Mouse (Mus musculus) neural tube, embryonic 12.5 days (tissue): ENCODE measurements around the gene Btbd8. TPM values are rescaled to one million over a fixed set of nuclear protein-coding genes. Genes with fewer than 3 reads are reported as not detected.

Source experiments
- ATAC-seq: fragments of 200-750 bp; cut with Nextera tagmentation; 2 replicates; pipeline ENCODE4 v1.8.0; 2017; ENCODE audit warnings: low read depth, mild to moderate bottlenecking, moderate TSS enrichment, moderate library complexity; ENCODE audit not compliant: low FRiP score
- H3K27ac ChIP-seq: fragments of 300-500 bp; sonication (generic); 2 replicates; pipeline ENCODE4 v1.5.1; 2016
- H3K27me3 ChIP-seq: fragments of 300-500 bp; sonication (generic); replicated peaks from 2 replicates; pipeline ENCODE4 v1.6.1; 2016; ENCODE audit warnings: mild to moderate bottlenecking
- H3K36me3 ChIP-seq: fragments of 300-500 bp; sonication (generic); 2 replicates; pipeline ENCODE4 v1.6.1; 2016; ENCODE audit warnings: mild to moderate bottlenecking
- H3K4me1 ChIP-seq: fragments of 300-500 bp; sonication (generic); 2 replicates; pipeline ENCODE4 v1.6.1; 2016
- H3K4me2 ChIP-seq: fragments of 300-500 bp; sonication (generic); replicated peaks from 2 replicates; pipeline ENCODE4 v1.6.1; 2016; ENCODE audit warnings: mild to moderate bottlenecking
- H3K4me3 ChIP-seq: fragments of 300-500 bp; sonication (generic); 2 replicates; pipeline ENCODE4 v1.5.1; 2016
- H3K9ac ChIP-seq: fragments of 300-500 bp; sonication (generic); 2 replicates; pipeline ENCODE4 v1.6.1; 2016; ENCODE audit warnings: mild to moderate bottlenecking
- H3K9me3 ChIP-seq: fragments of 300-500 bp; sonication (generic); 2 replicates; pipeline ENCODE4 v1.6.1; 2016; ENCODE audit warnings: mild to moderate bottlenecking
- WGBS: fragments of 180-500 bp; shearing (Covaris S2); methylation state at CpG from one replicate; pipeline ENCODE4 v1.1.7; 2016; 5-methylcytosine and 5-hydroxymethylcytosine counted together
- polyA plus RNA-seq: library from polyadenylated mRNA; unstranded; fragments of >200 nt; fragmentation: Nextera tagmentation; extraction: Ambion mirVana; gene quantifications from 2 replicates; pipeline ENCODE4 v1.2.1, GENCODE M21; 2016

Gene Btbd8
- polyA plus RNA-seq, 1 experiment from 2014 or later, result 9.3 TPM

GRCm38 (mm10) chr5:107498806-107499310, 61.1 kb downstream of the Btbd8 start:
- no peak overlapping the region for H3K9ac ChIP-seq
- 71% methylated on average over 5 of the region's 5 CpGs for WGBS
- H3K4me1 ChIP-seq, result 0 out of 2 replicates have a peak, but pooled peaks cover 3% of the 10 kb centered on the region
- peak overlapping the region; percentile 45 for H3K4me2 ChIP-seq
- no peaks in the 10 kb centered on the region for H3K27me3 ChIP-seq
- peaks cover 4% of the 10 kb centered on the region for H3K36me3 ChIP-seq
- H3K9me3 ChIP-seq, result no peaks in the 10 kb centered on the region
- no peak overlapping the region for H3K27ac ChIP-seq
- H3K4me3 ChIP-seq, result no peak overlapping the region
- no peak for ATAC-seq

GRCm38 (mm10) chr5:107499891-107500535, 62.2 kb downstream of the Btbd8 start:
- WGBS, result 90% methylated on average over 5 of the region's 5 CpGs
- no peak overlapping the region for H3K9ac ChIP-seq
- H3K27me3 ChIP-seq, result no peaks in the 10 kb centered on the region

GRCm38 (mm10) chr5:107500741-107501140, 62.9 kb downstream of the Btbd8 start:
- Histone ChIP-seq H3K4me2 (no peak overlapping the region), H3K9me3 (no peaks in the 10 kb centered on the region), H3K36me3 (peaks cover 5% of the 10 kb centered on the region; the same call in 1 of the 2 replicates), H3K4me1 (0 out of 2 replicates have a peak, but pooled peaks cover 3% of the 10 kb centered on the region), H3K4me3 (no peak overlapping the region), H3K9ac (no peak overlapping the region), H3K27ac (no peak overlapping the region), H3K27me3 (no peaks in the 10 kb centered on the region)
- no peak for ATAC-seq
- WGBS, result 90% methylated on average over 1 of the region's 1 CpGs

More at GRCm38 (mm10) chr5:107499891-107500535, 62.2 kb downstream of the Btbd8 start:
- H3K27ac ChIP-seq, result no peak overlapping the region
- no peaks in the 10 kb centered on the region for H3K9me3 ChIP-seq
- H3K36me3 ChIP-seq, result peaks cover 5% of the 10 kb centered on the region; the same call in 1 of the 2 replicates
- no peak for ATAC-seq
- 0 out of 2 replicates have a peak, but pooled peaks cover 3% of the 10 kb centered on the region for H3K4me1 ChIP-seq
- H3K4me3 ChIP-seq, result no peak overlapping the region
- no peak overlapping the region for H3K4me2 ChIP-seq

GRCm38 (mm10) chr5:107507321-107507720, 69.5 kb downstream of the Btbd8 start, which contains the start of gene Gm42669:
Gene Gm42669, plus strand, starts transcription at chr5:107507621.
- H3K4me3 ChIP-seq, result no peak within 1 kb of the TSS
- peaks cover 10% of the 10 kb centered on the region for H3K36me3 ChIP-seq
- 86% methylated on average over 4 of the region's 4 CpGs for whole genome bisulfite sequencing

GRCm38 (mm10) chr5:107510503-107510902, 72.7 kb downstream of the Btbd8 start:
- Histone ChIP-seq H3K27me3 (no peaks in the 10 kb centered on the region), H3K36me3 (peaks cover 5% of the 10 kb centered on the region; the same call in 1 of the 2 replicates), H3K27ac (no peak overlapping the region), H3K4me1 (no peaks in the 10 kb centered on the region), H3K4me3 (no peak overlapping the region), H3K9me3 (no peaks in the 10 kb centered on the region), H3K9ac (no peak overlapping the region), H3K4me2 (no peak overlapping the region)
- 89% methylated on average over 10 of the region's 10 CpGs for WGBS
- no peak for ATAC-seq

More at GRCm38 (mm10) chr5:107507321-107507720, 69.5 kb downstream of the Btbd8 start, which contains the start of gene Gm42669:
- H3K9me3 ChIP-seq, result no peaks in the 10 kb centered on the region
- no peak for ATAC-seq
- no peak within 1 kb of the TSS for H3K9ac ChIP-seq
- H3K27ac ChIP-seq, result no peak within 1 kb of the TSS
- no peak within 1 kb of the TSS for H3K4me2 ChIP-seq
- no peaks in the 10 kb centered on the region for H3K27me3 ChIP-seq
- no peaks in the 10 kb centered on the region for H3K4me1 ChIP-seq

- Histone ChIP-seq H3K36me3 (peaks cover 5% of the 10 kb centered on the region; the same call in 1 of the 2 replicates), H3K4me2 (no peak overlapping the region), H3K4me3 (no peak overlapping the region), H3K9ac (no peak overlapping the region), H3K9me3 (no peaks in the 10 kb centered on the region), H3K4me1 (no peaks in the 10 kb centered on the region), H3K27ac (no peak overlapping the region), H3K27me3 (no peaks in the 10 kb centered on the region)
- no peak for ATAC-seq
- 64% methylated on average over 2 of the region's 2 CpGs for WGBS
These were observed 73.5 kb downstream of the Btbd8 start for GRCm38 (mm10) chr5:107511326-107511725.

- no peak overlapping the region for H3K4me3 ChIP-seq
- no peaks in the 10 kb centered on the region for H3K27me3 ChIP-seq
- H3K4me2 ChIP-seq, result no peak overlapping the region
- H3K4me1 ChIP-seq, result no peaks in the 10 kb centered on the region
- no peak overlapping the region for H3K9ac ChIP-seq
- H3K9me3 ChIP-seq, result no peaks in the 10 kb centered on the region
- 56% methylated on average over 7 of the region's 7 CpGs for WGBS
- H3K36me3 ChIP-seq, result no peaks in the 10 kb centered on the region
- ATAC-seq, result no peak
- H3K27ac ChIP-seq, result no peak overlapping the region
These were observed 75.8 kb downstream of the Btbd8 start for GRCm38 (mm10) chr5:107513583-107513982.

GRCm38 (mm10) chr5:107515453-107515852, 77.7 kb downstream of the Btbd8 start:
- Histone ChIP-seq H3K4me2 (no peak overlapping the region), H3K36me3 (no peaks in the 10 kb centered on the region), H3K27ac (no peak overlapping the region), H3K9ac (no peak overlapping the region), H3K4me1 (no peaks in the 10 kb centered on the region), H3K9me3 (no peaks in the 10 kb centered on the region), H3K27me3 (no peaks in the 10 kb centered on the region), H3K4me3 (no peak overlapping the region)
- no peak for ATAC-seq
- WGBS, result 94% methylated on average over 3 of the region's 3 CpGs

- no peaks in the 10 kb centered on the region for H3K36me3 ChIP-seq
- WGBS, result 95% methylated on average over 1 of the region's 1 CpGs
- no peaks in the 10 kb centered on the region for H3K9me3 ChIP-seq
- H3K9ac ChIP-seq, result no peak overlapping the region
- no peaks in the 10 kb centered on the region for H3K27me3 ChIP-seq
- no peak overlapping the region for H3K27ac ChIP-seq
- ATAC-seq, result no peak
- H3K4me1 ChIP-seq, result no peaks in the 10 kb centered on the region
- H3K4me3 ChIP-seq, result no peak overlapping the region
- no peak overlapping the region for H3K4me2 ChIP-seq
These were observed 78.3 kb downstream of the Btbd8 start for GRCm38 (mm10) chr5:107516087-107516486.

GRCm38 (mm10) chr5:107518602-107519001, 80.8 kb downstream of the Btbd8 start:
- WGBS, result 92% methylated on average over 4 of the region's 4 CpGs
- Histone ChIP-seq H3K27ac (no peak overlapping the region), H3K36me3 (no peaks in the 10 kb centered on the region), H3K4me1 (no peaks in the 10 kb centered on the region), H3K9ac (no peak overlapping the region), H3K27me3 (no peaks in the 10 kb centered on the region), H3K4me2 (no peak overlapping the region), H3K4me3 (no peak overlapping the region), H3K9me3 (no peaks in the 10 kb centered on the region)
- ATAC-seq, result no peak

GRCm38 (mm10) chr5:107521386-107521785, 83.6 kb downstream of the Btbd8 start:
- no peak for ATAC-seq
- 92% methylated on average over 6 of the region's 6 CpGs for WGBS
- no peaks in the 10 kb centered on the region for H3K36me3 ChIP-seq

GRCm38 (mm10) chr5:107521897-107522296, 84.1 kb downstream of the Btbd8 start:
- 85% methylated on average over 7 of the region's 7 CpGs for WGBS

More at GRCm38 (mm10) chr5:107521386-107521785, 83.6 kb downstream of the Btbd8 start:
- H3K4me3 ChIP-seq, result no peak overlapping the region
- H3K27ac ChIP-seq, result no peak overlapping the region
- no peak overlapping the region for H3K4me2 ChIP-seq
- H3K4me1 ChIP-seq, result no peaks in the 10 kb centered on the region
- H3K9ac ChIP-seq, result no peak overlapping the region
- no peaks in the 10 kb centered on the region for H3K27me3 ChIP-seq
- no peaks in the 10 kb centered on the region for H3K9me3 ChIP-seq

More at GRCm38 (mm10) chr5:107521897-107522296, 84.1 kb downstream of the Btbd8 start:
- Histone ChIP-seq H3K9ac (no peak overlapping the region), H3K27me3 (no peaks in the 10 kb centered on the region), H3K36me3 (no peaks in the 10 kb centered on the region), H3K9me3 (no peaks in the 10 kb centered on the region), H3K4me1 (no peaks in the 10 kb centered on the region), H3K27ac (no peak overlapping the region), H3K4me2 (no peak overlapping the region), H3K4me3 (no peak overlapping the region)
- ATAC-seq, result no peak
